Mouse (Mus musculus) MEL (cell line): ENCODE measurements around the gene Olfr523. TPM values are rescaled to one million over a fixed set of nuclear protein-coding genes. Genes with fewer than 3 reads are reported as not detected.

Experiments
- DNase-seq: peaks from one replicate; pipeline ENCODE4 v3.0.0; 2011; ENCODE audit warnings: low read depth, low spot score
- H3K27ac ChIP-seq: 2 replicates; pipeline ENCODE4 v1.5.1; 2012; ENCODE audit warnings: low read depth, mild to moderate bottlenecking, control low read depth, low read length, moderate library complexity; ENCODE audit not compliant: control insufficient read depth
- H3K27me3 ChIP-seq, 2 experiments: fragments of 150-350 bp in 1 of 2; sonication (generic) in 1 of 2; 2 replicates each; pipeline ENCODE4 v1.6.1; 2012; ENCODE audit warnings: low read length in 2 of 2, mild to moderate bottlenecking in 2 of 2, improper control_type of control experiment in 1 of 2, moderate library complexity in 1 of 2; ENCODE audit not compliant: insufficient read depth in 2 of 2, control insufficient read depth in 1 of 2
- H3K36me3 ChIP-seq, 2 experiments: 2 replicates each; pipeline ENCODE4 v1.6.1; 2012 to 2014; ENCODE audit warnings: low read length in 2 of 2, improper control_type of control experiment in 1 of 2, inconsistent platforms in 1 of 2, mild to moderate bottlenecking in 1 of 2; ENCODE audit not compliant: insufficient read depth in 2 of 2, control insufficient read depth in 1 of 2
- H3K4me1 ChIP-seq, 2 experiments: fragments of 150-350 bp in 1 of 2; sonication (generic) in 1 of 2; 2 replicates each; pipeline ENCODE4 v1.6.1; 2012; ENCODE audit warnings: low read length in 2 of 2, improper control_type of control experiment in 1 of 2, mild to moderate bottlenecking in 1 of 2; ENCODE audit not compliant: insufficient read depth in 2 of 2, control insufficient read depth in 1 of 2
- H3K4me3 ChIP-seq, 2 experiments: fragments of 150-350 bp in 1 of 2; sonication (generic) in 1 of 2; 2 replicates each; pipeline ENCODE4 v1.5.1; 2012; ENCODE audit warnings: low read depth in 2 of 2, low read length in 2 of 2, mild to moderate bottlenecking in 2 of 2, moderate library complexity in 2 of 2, control low read depth in 1 of 2, improper control_type of control experiment in 1 of 2; ENCODE audit not compliant: control insufficient read depth in 1 of 2, insufficient read depth in 1 of 2
- H3K79me2 ChIP-seq: 2 replicates; pipeline ENCODE4 v1.6.1; 2012; ENCODE audit warnings: mild to moderate bottlenecking, low read length, moderate library complexity; ENCODE audit not compliant: control insufficient read depth, poor library complexity, insufficient read depth
- H3K9ac ChIP-seq: 2 replicates; pipeline ENCODE4 v1.6.1; 2012; ENCODE audit warnings: low read depth, mild to moderate bottlenecking, control low read depth, low read length, moderate library complexity; ENCODE audit not compliant: control insufficient read depth, poor library complexity, severe bottlenecking
- H3K9me3 ChIP-seq: fragments of 150-350 bp; sonication (generic); replicated peaks from 2 replicates; pipeline ENCODE4 v1.6.1; 2012; ENCODE audit warnings: mild to moderate bottlenecking, low read length, improper control_type of control experiment, moderate library complexity; ENCODE audit not compliant: insufficient read depth
- CTCF ChIP-seq, 3 experiments: IDR thresholded peaks in 2 of 3; conservative IDR thresholded peaks in 1 of 3; 2 replicates each; pipeline ENCODE4 v1.5.1; 2011 to 2012; ENCODE audit warnings: low read length in 3 of 3, low read depth in 2 of 3, mild to moderate bottlenecking in 2 of 3, improper control_type of control experiment in 1 of 3, inconsistent platforms in 1 of 3, mixed read lengths in 1 of 3, moderate library complexity in 1 of 3; ENCODE audit not compliant: control insufficient read depth in 1 of 3, insufficient read depth in 1 of 3, poor library complexity in 1 of 3, severe bottlenecking in 1 of 3
- E2F4 ChIP-seq: IDR thresholded peaks from 2 replicates; pipeline ENCODE4 v1.6.1; 2011; ENCODE audit warnings: low read depth, low read length, improper control_type of control experiment, borderline replicate concordance
- ELF1 ChIP-seq: IDR thresholded peaks from 2 replicates; pipeline ENCODE4 v1.6.1; 2014; ENCODE audit warnings: low read depth, mild to moderate bottlenecking, inconsistent platforms, low read length, improper control_type of control experiment, moderate library complexity
- ETS1 ChIP-seq: IDR thresholded peaks from 2 replicates; pipeline ENCODE4 v1.6.1; 2012; ENCODE audit warnings: low read depth, mild to moderate bottlenecking, inconsistent platforms, low read length, improper control_type of control experiment, moderate library complexity
- GATA1 ChIP-seq: IDR thresholded peaks from 2 replicates; pipeline ENCODE4 v1.6.1; 2011; ENCODE audit warnings: low read depth, low read length, improper control_type of control experiment
- JUND ChIP-seq: IDR thresholded peaks from 2 replicates; pipeline ENCODE4 v1.6.1; 2011; ENCODE audit warnings: low read depth, mild to moderate bottlenecking, improper control_type of control experiment, low read length
- KAT2A ChIP-seq: conservative IDR thresholded peaks from 2 replicates; pipeline ENCODE4 v1.6.1; 2012; ENCODE audit warnings: low read depth, low read length, improper control_type of control experiment, inconsistent platforms
- MAFK ChIP-seq: IDR thresholded peaks from 2 replicates; pipeline ENCODE4 v1.6.1; 2011; ENCODE audit warnings: low read depth, mild to moderate bottlenecking, low read length, improper control_type of control experiment, borderline replicate concordance
- MAX ChIP-seq: IDR thresholded peaks from 2 replicates; pipeline ENCODE4 v1.6.1; 2011; ENCODE audit warnings: low read length, improper control_type of control experiment
- MAZ ChIP-seq: IDR thresholded peaks from 2 replicates; pipeline ENCODE4 v1.6.1; 2012; ENCODE audit warnings: low read depth, mild to moderate bottlenecking, inconsistent platforms, low read length, improper control_type of control experiment
- MXI1 ChIP-seq: IDR thresholded peaks from 2 replicates; pipeline ENCODE4 v1.6.1; 2011; ENCODE audit warnings: mild to moderate bottlenecking, low read depth, low read length, improper control_type of control experiment
- NRF1 ChIP-seq: IDR thresholded peaks from 2 replicates; pipeline ENCODE4 v1.6.1; 2014; ENCODE audit warnings: low read depth, mild to moderate bottlenecking, inconsistent platforms, low read length, improper control_type of control experiment, moderate library complexity; ENCODE audit not compliant: poor library complexity, insufficient read depth, severe bottlenecking
- POLR2A ChIP-seq, 2 experiments: IDR thresholded peaks; 2 replicates each; pipeline ENCODE4 v1.6.1; 2011 to 2012; ENCODE audit warnings: low read length in 2 of 2, mild to moderate bottlenecking in 2 of 2, control low read depth in 1 of 2, improper control_type of control experiment in 1 of 2, low read depth in 1 of 2, moderate library complexity in 1 of 2; ENCODE audit not compliant: control insufficient read depth in 1 of 2, insufficient read depth in 1 of 2, poor library complexity in 1 of 2
- POLR2AphosphoS2 ChIP-seq: IDR thresholded peaks from 2 replicates; pipeline ENCODE4 v1.6.1; 2011; ENCODE audit warnings: low read length, improper control_type of control experiment
- POLR2AphosphoS5 ChIP-seq: IDR thresholded peaks from 2 replicates; pipeline ENCODE4 v1.6.1; 2012; ENCODE audit warnings: low read depth, borderline replicate concordance, mild to moderate bottlenecking, inconsistent platforms, low read length, moderate library complexity, mixed read lengths
- RCOR1 ChIP-seq: IDR thresholded peaks from 2 replicates; pipeline ENCODE4 v1.6.1; 2012; ENCODE audit warnings: low read depth, mild to moderate bottlenecking, inconsistent platforms, low read length, improper control_type of control experiment
- SIN3A ChIP-seq: IDR thresholded peaks from 2 replicates; pipeline ENCODE4 v1.6.1; 2012; ENCODE audit warnings: low read length, improper control_type of control experiment, inconsistent platforms
- SMC3 ChIP-seq: IDR thresholded peaks from 2 replicates; pipeline ENCODE4 v1.6.1; 2011; ENCODE audit warnings: low read depth, low read length, improper control_type of control experiment
- TBP ChIP-seq: IDR thresholded peaks from 2 replicates; pipeline ENCODE4 v1.8.0; 2011; ENCODE audit warnings: low read depth, low read length, improper control_type of control experiment
- TCF12 ChIP-seq: IDR thresholded peaks from 2 replicates; pipeline ENCODE4 v1.6.1; 2014; ENCODE audit warnings: low read depth, mild to moderate bottlenecking, inconsistent platforms, low read length, improper control_type of control experiment, moderate library complexity
- UBTF ChIP-seq: IDR thresholded peaks from 2 replicates; pipeline ENCODE4 v1.6.1; 2012; ENCODE audit warnings: low read depth, mild to moderate bottlenecking, inconsistent platforms, low read length, improper control_type of control experiment, moderate library complexity, borderline replicate concordance; ENCODE audit not compliant: insufficient read depth
- USF1 ChIP-seq: IDR thresholded peaks from 2 replicates; pipeline ENCODE4 v1.6.1; 2014; ENCODE audit warnings: low read depth, mild to moderate bottlenecking, inconsistent platforms, low read length, improper control_type of control experiment, moderate library complexity
- ZC3H11A ChIP-seq: IDR thresholded peaks from 2 replicates; pipeline ENCODE4 v1.6.1; 2012; ENCODE audit warnings: low read depth, mild to moderate bottlenecking, inconsistent platforms, low read length, improper control_type of control experiment
- ZKSCAN1 ChIP-seq: IDR thresholded peaks from 2 replicates; pipeline ENCODE4 v1.6.1; 2012; ENCODE audit warnings: low read depth, mild to moderate bottlenecking, inconsistent platforms, low read length, improper control_type of control experiment, moderate library complexity
- ZNF384 ChIP-seq: IDR thresholded peaks from 2 replicates; pipeline ENCODE4 v1.6.1; 2012; ENCODE audit warnings: low read depth, mild to moderate bottlenecking, inconsistent platforms, low read length, improper control_type of control experiment
- polyA plus RNA-seq, 2 experiments: library from polyadenylated mRNA; stranded (reverse) in 1 of 2; unstranded in 1 of 2; fragments of >175 nt in 1 of 2; fragments of >200 nt in 1 of 2; gene quantifications; 2 replicates each; pipeline versions ENCODE4 v1.2.1 to v1.2.4; 2012; ENCODE audit warnings: low replicate concordance in 2 of 2, low read depth in 1 of 2; ENCODE audit not compliant: insufficient read length in 2 of 2, insufficient read depth in 1 of 2, missing spikeins in 1 of 2
- total RNA-seq: library from RNA; depleted of rRNA; stranded (reverse); fragments of 300-350 nt; gene quantifications from 2 replicates; pipeline ENCODE4 v1.2.3, GENCODE M21; 2012

The Olfr523 gene
- total and polyA plus RNA-seq, 3 experiments = not detected

DNA sequence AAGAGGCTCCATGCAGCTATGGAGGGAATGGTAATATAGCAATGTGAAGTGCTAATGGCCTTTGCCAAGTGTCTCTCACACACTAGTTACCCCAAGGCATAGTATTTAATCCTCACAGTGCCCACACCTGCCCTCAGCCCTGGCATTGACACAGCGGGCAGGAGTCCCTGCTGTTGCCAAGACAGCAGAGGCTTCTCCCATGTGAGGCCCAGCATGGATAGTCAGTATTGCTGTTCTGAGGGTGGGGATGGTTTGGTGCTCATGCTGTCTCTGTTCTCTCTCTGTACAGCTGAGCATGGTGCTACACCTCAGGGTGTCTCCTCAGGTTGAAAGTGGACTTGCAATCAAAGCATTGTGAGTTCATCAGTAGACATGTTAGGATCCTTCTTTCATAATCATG lies 17.4 kb downstream of the Olfr523 start:
- peaks cover 0 to 6% of the 10 kb centered on the region in 2 experiments; a peak in 2 of 4 replicates for H3K4me1 ChIP-seq
- TF ChIP-seq MAX (no peak), MAFK (no peak), NRF1 (no peak), KAT2A (no peak), POLR2A (IDR thresholded peaks at IDR 0.05; ENCODE audit: control insufficient read depth in 1 of 2, insufficient read depth in 1 of 2, low read depth in 1 of 2, low read length in 2 of 2, poor library complexity in 1 of 2) (no peak), TCF12 (no peak), JUND (no peak), TBP (no peak), RCOR1 (no peak), MAZ (no peak), POLR2AphosphoS2 (no peak), USF1 (no peak), E2F4 (no peak), ZKSCAN1 (no peak), GATA1 (no peak)
- DNase-seq = no peak
- no peaks in the 10 kb centered on the region for H3K27me3 ChIP-seq
- no peak overlapping the region for H3K4me3 ChIP-seq
- H3K36me3 ChIP-seq = no peaks in the 10 kb centered on the region
- H3K79me2 ChIP-seq = no peaks in the 10 kb centered on the region
- no peak overlapping the region for H3K27ac ChIP-seq
- no peaks in the 10 kb centered on the region for H3K9me3 ChIP-seq
- H3K9ac ChIP-seq = no peak overlapping the region

DNA sequence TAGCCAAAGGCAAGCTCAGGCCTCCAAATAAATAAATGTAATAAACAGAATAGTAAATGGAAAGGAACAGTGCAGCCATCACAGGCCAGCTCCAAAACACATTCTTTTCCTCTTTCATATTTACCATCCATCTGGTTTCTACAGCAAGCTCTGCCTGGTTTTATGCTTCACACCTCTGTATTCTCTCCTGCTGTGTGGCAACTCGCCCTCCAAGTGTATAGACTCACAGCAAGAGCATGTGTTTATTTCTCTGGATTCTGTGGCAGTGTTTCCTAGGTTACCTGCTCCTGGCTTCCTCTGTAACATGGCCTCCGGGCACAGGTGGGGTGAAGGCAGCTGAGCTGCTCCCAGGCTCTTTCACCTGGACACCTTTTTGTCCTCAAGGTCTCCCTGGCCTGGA lies 19.4 kb downstream of the Olfr523 start:
- Histone ChIP-seq H3K4me1 (peaks cover 0 to 6% of the 10 kb centered on the region in 2 experiments; a peak in 2 of 4 replicates), H3K4me3 (no peak overlapping the region)

More for the DNA sequence above, 19.4 kb downstream of the Olfr523 start:
- H3K27ac ChIP-seq = no peak overlapping the region
- TF ChIP-seq SMC3 = no peak
- TF ChIP-seq POLR2AphosphoS2 = no peak
- no peak for TF ChIP-seq GATA1
- no peak for TF ChIP-seq SIN3A
- no peak for TF ChIP-seq POLR2AphosphoS5
- no peak for TF ChIP-seq ZC3H11A
- no peak for TF ChIP-seq MXI1
- TF ChIP-seq MAFK = no peak
- TF ChIP-seq ETS1 = no peak
- TF ChIP-seq ZKSCAN1 = no peak
- TF ChIP-seq UBTF = no peak
- no peak for TF ChIP-seq MAX
- TF ChIP-seq ELF1 = no peak
- TF ChIP-seq ZNF384 = no peak
- TF ChIP-seq POLR2A (IDR thresholded peaks at IDR 0.05; ENCODE audit: control insufficient read depth in 1 of 2, insufficient read depth in 1 of 2, low read depth in 1 of 2, low read length in 2 of 2, poor library complexity in 1 of 2) = no peak
- no peak for TF ChIP-seq CTCF (IDR thresholded peaks at IDR 0.05 in 2 of 3, conservative IDR thresholded peaks at IDR 0.05 in 1 of 3; ENCODE audit: control insufficient read depth in 1 of 3, insufficient read depth in 1 of 3, low read depth in 2 of 3, low read length in 3 of 3, poor library complexity in 1 of 3, severe bottlenecking in 1 of 3)
- TF ChIP-seq KAT2A = no peak
- TF ChIP-seq RCOR1 = no peak
- no peak for TF ChIP-seq E2F4
- no peaks in the 10 kb centered on the region for H3K36me3 ChIP-seq
- no peak for DNase-seq
- H3K27me3 ChIP-seq = no peaks in the 10 kb centered on the region
- no peak overlapping the region for H3K9ac ChIP-seq
- H3K9me3 ChIP-seq = no peaks in the 10 kb centered on the region
- no peaks in the 10 kb centered on the region for H3K79me2 ChIP-seq
